Mouse (Mus musculus) intestine, embryonic 16.5 days (tissue): ENCODE data around the gene Pnmt. TPM values are rescaled to one million over a fixed set of nuclear protein-coding genes. Genes with fewer than 3 reads are reported as not detected.
A peak's percentile ranks its signal among the peaks of the same experiment; 100 is the strongest.

Source experiments
- ATAC-seq: fragments of 200-750 bp; cut with Nextera tagmentation; 2 replicates; pipeline ENCODE4 v1.8.0; 2017; ENCODE audit warnings: moderate TSS enrichment, moderate library complexity
- H3K27ac ChIP-seq: fragments of 300-500 bp; sonication (generic); 2 replicates; pipeline ENCODE4 v1.5.1; 2014; ENCODE audit warnings: mild to moderate bottlenecking, low read length
- H3K27me3 ChIP-seq: fragments of 300-500 bp; sonication (generic); replicated peaks from 2 replicates; pipeline ENCODE4 v1.6.1; 2014; ENCODE audit warnings: low read length, control low read depth, mixed read lengths; ENCODE audit not compliant: control insufficient read depth, insufficient read depth
- H3K36me3 ChIP-seq: fragments of 300-500 bp; sonication (generic); 2 replicates; pipeline ENCODE4 v1.6.1; 2014; ENCODE audit warnings: low read length, control low read depth; ENCODE audit not compliant: control insufficient read depth, insufficient read depth
- H3K4me1 ChIP-seq: fragments of 300-500 bp; sonication (generic); 2 replicates; pipeline ENCODE4 v1.6.1; 2014; ENCODE audit warnings: low read length, control low read depth, mixed read lengths; ENCODE audit not compliant: control insufficient read depth, insufficient read depth
- H3K4me2 ChIP-seq: fragments of 300-500 bp; sonication (generic); 2 replicates; pipeline ENCODE4 v1.6.1; 2014; ENCODE audit warnings: low read depth, low read length, control low read depth
- H3K4me3 ChIP-seq: fragments of 300-500 bp; sonication (generic); 2 replicates; pipeline ENCODE4 v1.5.1; 2014; ENCODE audit warnings: mild to moderate bottlenecking, low read length
- H3K9ac ChIP-seq: fragments of 300-500 bp; sonication (generic); 2 replicates; pipeline ENCODE4 v1.6.1; 2014; ENCODE audit warnings: low read depth, low read length
- H3K9me3 ChIP-seq: fragments of 300-500 bp; sonication (generic); 2 replicates; pipeline ENCODE4 v1.6.1; 2016; ENCODE audit warnings: low read length, control low read depth; ENCODE audit not compliant: control insufficient read depth
- WGBS: fragments of 180-500 bp; shearing (Covaris S2); extraction: QIAGEN DNeasy Blood & Tissue Kit; methylation state at CpG from one replicate; pipeline ENCODE4 v1.1.7; 2014; 5-methylcytosine and 5-hydroxymethylcytosine counted together
- polyA plus RNA-seq: library from polyadenylated mRNA; unstranded; fragments of >200 nt; fragmentation: Nextera tagmentation; extraction: Ambion mirVana; gene quantifications from 2 replicates; pipeline ENCODE4 v1.2.1, GENCODE M21; 2015

Gene Pnmt
- polyA plus RNA-seq, 1 experiment from 2014 or later, result 0.16 TPM

DNA sequence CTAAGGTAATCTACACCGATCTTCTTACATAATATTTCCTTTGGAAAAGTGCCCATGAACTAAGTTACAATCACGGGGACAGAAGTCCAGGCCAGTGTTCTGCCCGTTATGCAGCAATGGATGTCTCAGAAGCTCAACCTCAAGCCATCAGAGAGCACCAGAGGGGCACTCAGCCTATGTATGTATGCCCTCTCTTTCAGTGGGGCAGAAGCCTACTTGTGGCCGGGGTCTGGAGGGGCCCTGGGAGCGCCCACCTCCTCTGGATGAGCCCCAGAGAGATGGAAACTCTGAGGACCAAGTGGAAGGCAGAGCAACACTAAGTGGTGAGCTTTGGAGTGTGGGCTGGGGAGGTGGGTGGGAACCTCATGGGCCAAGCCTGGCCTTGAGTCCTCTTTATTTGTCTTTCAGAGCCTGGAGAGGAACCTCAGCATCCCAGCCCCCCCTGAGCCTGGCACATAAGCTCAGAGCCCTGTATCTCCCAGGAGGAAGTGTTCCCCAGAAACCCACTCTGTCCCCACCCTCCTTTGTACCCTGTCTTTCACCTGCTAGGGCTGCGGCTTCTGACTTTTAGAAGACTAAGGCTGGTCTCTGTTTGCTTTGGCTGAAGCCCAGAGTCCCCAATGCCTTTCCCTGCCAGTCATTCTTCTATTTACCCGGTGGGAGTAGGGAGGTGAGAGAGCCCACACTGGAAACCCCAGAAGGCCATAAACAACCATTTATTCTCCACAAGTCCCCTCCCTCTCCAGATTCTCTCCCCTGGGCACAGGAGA, 29.4 kb upstream of the Pnmt start:
- peak overlapping the region; percentile 87; the same call in 1 of the 2 replicates for H3K4me2 ChIP-seq
- no peak for ATAC-seq
- no peaks in the 10 kb centered on the region for H3K9me3 ChIP-seq
- peaks cover 2% of the 10 kb centered on the region; the same call in 1 of the 2 replicates for H3K27me3 ChIP-seq
- peak overlapping the region; percentile 65; the same call in 1 of the 2 replicates for H3K9ac ChIP-seq
- 65% methylated on average over 7 of the region's 7 CpGs for WGBS
- no peak overlapping the region for H3K4me3 ChIP-seq
- no peaks in the 10 kb centered on the region for H3K36me3 ChIP-seq
- H3K27ac ChIP-seq, result peak overlapping the region; percentile 88
- H3K4me1 ChIP-seq, result peaks cover 63% of the 10 kb centered on the region

DNA sequence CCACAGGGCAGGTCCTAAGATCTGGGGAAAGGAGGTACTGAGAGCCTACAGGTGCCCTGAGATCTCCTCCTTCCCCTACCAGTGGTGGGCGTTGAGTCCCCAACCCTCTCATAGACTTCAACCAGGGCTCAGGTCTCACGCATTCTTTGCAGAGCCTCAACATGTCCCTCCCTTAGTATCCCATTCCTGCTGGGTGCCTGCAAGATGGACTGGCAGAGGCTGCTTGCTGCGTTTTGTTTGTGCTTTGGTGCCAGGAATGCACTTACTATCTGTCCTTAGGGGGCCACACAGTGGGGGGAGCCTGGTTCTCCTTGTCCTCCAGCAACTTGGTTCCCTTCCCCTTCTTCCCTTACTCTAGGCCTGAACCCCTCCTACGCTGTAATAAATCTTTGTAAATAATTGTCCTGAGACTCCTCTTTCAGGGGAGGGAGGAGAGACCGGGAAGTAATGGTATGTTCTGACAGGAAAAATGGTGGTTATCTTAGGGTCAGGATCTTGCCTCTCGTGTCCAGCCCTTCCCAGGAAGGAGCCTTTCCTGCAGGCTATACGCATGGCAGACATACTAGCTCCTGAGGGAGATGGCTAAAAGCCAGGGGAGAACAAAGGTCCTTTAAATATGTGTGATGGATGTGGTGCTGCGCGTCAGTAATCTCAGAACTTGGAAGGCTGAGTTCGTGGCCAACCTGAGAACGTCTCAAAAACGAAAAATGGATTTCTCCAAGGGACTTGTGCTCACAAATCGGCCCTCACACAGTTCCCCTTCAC, 28.7 kb upstream of the Pnmt start:
- H3K4me1 ChIP-seq, result peaks cover 57% of the 10 kb centered on the region
- peak; percentile 29 for ATAC-seq
- 8% methylated on average over 13 of the region's 13 CpGs for WGBS

DNA sequence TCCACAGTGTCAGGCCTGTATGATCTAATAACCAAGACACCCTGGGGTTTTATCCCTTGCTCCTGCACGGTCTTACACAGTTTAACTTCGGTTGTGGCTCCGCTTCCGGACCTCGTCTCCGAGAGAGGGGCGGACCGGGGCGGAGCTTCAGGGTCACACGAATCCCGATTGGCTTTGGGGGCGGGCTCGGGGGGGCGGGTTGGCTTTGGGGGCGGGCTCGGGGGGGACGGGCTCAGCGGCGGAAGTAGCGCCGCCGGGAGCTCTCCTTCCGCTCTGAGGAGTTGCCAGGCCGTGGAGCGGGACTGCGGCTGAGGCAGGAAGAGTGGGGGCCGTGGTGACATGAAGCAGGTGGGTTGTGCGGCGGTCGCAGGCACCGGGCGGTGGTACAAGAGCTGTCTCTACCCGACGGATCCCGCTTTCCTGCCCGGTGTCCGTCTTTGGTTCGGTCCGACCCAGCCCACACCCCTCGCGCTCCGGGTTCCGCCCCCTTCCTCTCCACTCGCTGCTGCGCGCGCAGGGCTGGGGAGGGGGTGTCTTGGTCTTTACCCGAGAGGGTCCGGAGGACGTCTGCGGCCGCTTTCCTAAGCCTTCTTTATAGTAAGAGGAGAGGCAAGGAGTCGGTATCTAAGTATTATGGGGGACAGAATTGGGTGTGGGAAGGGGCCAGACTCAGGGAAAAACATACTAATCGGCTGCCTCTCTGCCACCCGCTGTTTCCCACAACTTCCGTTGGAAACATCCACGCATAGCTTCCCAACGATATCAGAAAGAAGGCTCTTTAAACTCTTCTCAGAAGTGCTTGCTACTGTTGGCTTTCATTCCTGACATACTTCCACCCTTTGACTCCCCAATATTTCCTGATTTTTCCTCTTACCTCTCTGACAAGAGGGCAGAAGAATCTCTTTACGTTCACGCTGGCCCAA, 27.8 kb upstream of the Pnmt start, which contains the start of gene Stard3:
TSS of gene Stard3 (plus strand) at position 208 of the 923 bp plus-strand sequence.
- H3K36me3 ChIP-seq, result no peaks in the 10 kb centered on the region
- H3K9ac ChIP-seq, result peak within 1 kb of the TSS; percentile 88
- H3K9me3 ChIP-seq, result no peaks in the 10 kb centered on the region
- H3K27ac ChIP-seq, result peak within 1 kb of the TSS; percentile 88
- H3K4me1 ChIP-seq, result peaks cover 57% of the 10 kb centered on the region
- peak; percentile 85 for ATAC-seq
- H3K4me2 ChIP-seq, result peak within 1 kb of the TSS; percentile 87
- WGBS, result under 1% methylated on average over 60 of the region's 60 CpGs
- H3K4me3 ChIP-seq, result peak within 1 kb of the TSS; percentile 75
- H3K27me3 ChIP-seq, result no peaks in the 10 kb centered on the region; the same call in 1 of the 2 replicates

More for the DNA sequence above, 28.7 kb upstream of the Pnmt start:
- peak overlapping the region; percentile 65 for H3K9ac ChIP-seq
- H3K4me3 ChIP-seq, result peak overlapping the region; percentile 75
- H3K27me3 ChIP-seq, result no peaks in the 10 kb centered on the region; the same call in 1 of the 2 replicates
- H3K9me3 ChIP-seq, result no peaks in the 10 kb centered on the region
- no peaks in the 10 kb centered on the region for H3K36me3 ChIP-seq
- peak overlapping the region; percentile 87 for H3K4me2 ChIP-seq
- H3K27ac ChIP-seq, result peak overlapping the region; percentile 88

DNA sequence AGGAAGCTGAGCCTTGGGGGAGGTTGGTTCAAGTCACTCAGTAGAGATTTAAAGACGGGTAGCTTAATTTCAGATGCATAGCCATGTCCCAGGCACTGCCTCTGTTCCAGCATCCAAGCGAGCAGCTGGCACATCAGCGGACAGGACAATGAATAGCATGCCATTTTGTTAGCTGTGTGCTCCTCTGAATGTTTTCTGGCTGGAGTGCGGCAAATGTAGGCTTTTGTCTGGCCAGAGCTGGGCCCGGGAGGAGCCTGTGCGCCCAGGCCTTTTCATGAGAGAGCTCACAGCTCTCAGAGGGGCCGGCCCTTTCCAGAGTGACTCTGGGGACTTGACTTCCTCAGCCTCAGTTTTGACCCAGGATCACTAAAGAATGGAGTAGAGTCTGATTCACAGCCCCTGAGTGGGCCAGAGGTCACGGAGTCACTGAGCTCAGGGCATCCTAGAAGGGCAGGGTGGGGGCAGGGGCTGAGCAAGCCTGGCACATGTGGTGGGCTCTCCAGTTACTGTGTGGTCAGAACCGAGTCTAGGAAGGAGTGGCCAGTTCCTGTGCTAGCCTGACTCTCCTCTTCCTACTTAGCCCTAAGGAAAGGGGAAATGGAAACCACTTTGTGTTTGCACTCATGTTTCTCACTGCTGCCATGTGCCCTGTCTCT, 25.3 kb upstream of the Pnmt start:
- Histone ChIP-seq H3K9ac (peak overlapping the region; percentile 15; the same call in 1 of the 2 replicates), H3K4me2 (no peak overlapping the region), H3K27ac (0 out of 2 replicates have a peak overlapping the region, but pooled peaks have one; percentile 31), H3K4me1 (peaks cover 48% of the 10 kb centered on the region), H3K27me3 (no peaks in the 10 kb centered on the region), H3K36me3 (no peaks in the 10 kb centered on the region), H3K4me3 (no peak overlapping the region), H3K9me3 (no peaks in the 10 kb centered on the region)
- ATAC-seq, result no peak
- 58% methylated on average over 9 of the region's 9 CpGs for WGBS

DNA sequence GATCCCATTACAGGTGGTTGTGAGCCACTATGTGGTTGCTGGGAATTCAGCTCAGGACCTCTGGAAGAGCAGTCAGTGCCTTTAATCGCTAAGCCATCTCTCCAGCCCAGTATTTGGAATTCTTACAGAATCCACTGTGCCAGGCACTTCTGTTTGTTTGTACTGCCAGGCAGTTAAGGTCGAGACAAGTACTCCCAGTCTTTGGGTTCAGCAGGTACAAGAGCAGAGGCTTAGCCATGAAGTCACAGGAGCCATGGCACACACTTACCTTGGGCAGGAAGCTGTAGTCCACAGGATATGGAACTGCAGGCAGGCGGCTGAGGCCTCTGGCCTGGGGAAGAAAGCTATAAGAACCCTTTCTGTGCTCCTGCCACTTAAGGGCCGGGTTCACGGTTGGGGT, 22.4 kb upstream of the Pnmt start:
- no peaks in the 10 kb centered on the region for H3K9me3 ChIP-seq
- H3K27me3 ChIP-seq, result no peaks in the 10 kb centered on the region
- 0 out of 2 replicates have a peak overlapping the region, but pooled peaks have one; percentile 15 for H3K27ac ChIP-seq
- H3K9ac ChIP-seq, result no peak overlapping the region
- no peak overlapping the region for H3K4me2 ChIP-seq
- H3K4me1 ChIP-seq, result peaks cover 31% of the 10 kb centered on the region
- WGBS, result 59% methylated on average over 5 of the region's 5 CpGs
- H3K36me3 ChIP-seq, result no peaks in the 10 kb centered on the region
- ATAC-seq, result no peak
- no peak overlapping the region for H3K4me3 ChIP-seq

DNA sequence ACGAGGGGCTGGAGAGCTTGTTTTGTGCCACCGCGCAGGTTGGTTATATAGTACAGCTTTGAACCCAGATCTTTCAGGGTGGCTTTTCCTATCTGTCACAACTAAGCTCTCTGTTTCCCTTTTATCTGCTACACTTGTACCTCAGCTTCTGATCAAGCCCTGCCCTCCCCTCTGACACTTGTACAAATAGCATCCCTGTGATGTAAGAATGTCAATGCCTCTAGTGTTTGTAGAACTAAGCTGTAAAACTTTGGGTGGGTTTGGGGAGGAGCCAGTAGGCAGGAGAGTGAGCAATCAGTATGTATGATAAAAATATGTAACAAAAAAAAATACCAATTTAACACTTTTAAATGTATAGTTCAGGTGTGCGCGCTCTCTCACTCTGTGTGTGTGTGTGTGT, 21.8 kb upstream of the Pnmt start:
- Histone ChIP-seq H3K9ac (no peak overlapping the region), H3K36me3 (no peaks in the 10 kb centered on the region), H3K4me2 (no peak overlapping the region), H3K9me3 (no peaks in the 10 kb centered on the region), H3K27ac (0 out of 2 replicates have a peak overlapping the region, but pooled peaks have one; percentile 15), H3K4me3 (no peak overlapping the region), H3K27me3 (no peaks in the 10 kb centered on the region), H3K4me1 (peaks cover 25% of the 10 kb centered on the region)
- WGBS, result 73% methylated on average over 5 of the region's 5 CpGs
- peak; percentile 38; the same call in 1 of the 2 replicates for ATAC-seq

DNA sequence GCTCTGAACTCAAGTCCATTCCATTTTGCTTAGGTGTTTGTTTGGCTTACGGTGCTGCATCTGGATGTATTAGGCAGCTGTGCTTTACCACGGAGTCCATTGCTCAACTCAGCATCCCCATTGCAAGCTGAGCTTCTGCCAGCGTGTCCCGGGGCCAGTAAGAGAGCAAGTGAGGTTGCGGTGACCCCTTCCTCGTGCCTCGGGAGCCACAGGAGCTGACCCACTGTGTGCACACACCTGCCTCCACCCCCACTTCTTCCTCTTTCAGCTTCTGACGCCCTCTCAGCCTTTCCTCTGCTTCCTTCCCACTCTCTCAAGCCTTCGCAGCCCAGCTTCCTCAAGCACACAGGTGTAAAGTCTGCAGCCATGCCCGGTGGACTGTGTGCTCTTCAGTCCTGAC, 20.0 kb upstream of the Pnmt start:
- H3K4me1 ChIP-seq, result peaks cover 12% of the 10 kb centered on the region
- ATAC-seq, result no peak
- no peak overlapping the region for H3K27ac ChIP-seq
- no peaks in the 10 kb centered on the region for H3K36me3 ChIP-seq
- H3K4me3 ChIP-seq, result no peak overlapping the region
- no peak overlapping the region for H3K9ac ChIP-seq
- 73% methylated on average over 10 of the region's 10 CpGs for whole genome bisulfite sequencing
- no peak overlapping the region for H3K4me2 ChIP-seq
- H3K27me3 ChIP-seq, result no peaks in the 10 kb centered on the region
- no peaks in the 10 kb centered on the region for H3K9me3 ChIP-seq

DNA sequence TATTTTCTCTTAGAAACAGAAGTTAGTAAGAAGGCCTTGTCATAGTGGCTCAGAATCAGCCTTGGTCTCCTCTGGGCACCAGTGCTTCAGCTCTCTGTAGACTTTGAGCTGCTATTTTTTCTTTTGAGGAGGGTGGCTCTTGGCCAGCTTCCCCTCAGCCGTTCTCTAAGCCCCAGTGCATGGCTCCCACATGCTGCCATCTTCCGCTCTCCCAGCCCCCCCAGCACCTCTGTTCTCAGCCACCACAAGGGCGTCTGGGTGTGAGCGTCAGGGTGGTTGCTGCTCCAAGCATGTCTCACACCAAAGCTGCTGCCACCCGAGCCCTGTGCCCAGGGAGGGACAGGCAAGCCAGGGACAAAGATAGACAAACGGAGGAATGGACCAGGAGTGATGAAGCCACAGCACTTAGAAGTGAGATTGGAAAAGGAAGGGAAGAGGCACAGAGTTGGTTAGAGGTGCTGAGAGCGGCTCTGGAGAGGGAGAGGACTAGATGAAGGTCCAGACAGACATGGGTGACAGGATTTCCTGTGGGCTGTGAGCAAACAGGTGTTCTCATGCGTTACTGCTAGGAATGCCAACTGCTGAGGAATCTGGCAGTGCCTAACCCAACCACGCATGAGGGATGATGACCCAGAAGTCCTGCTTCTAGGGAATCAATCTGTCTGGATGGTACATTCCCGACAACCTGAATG, 18.9 kb upstream of the Pnmt start:
- Histone ChIP-seq H3K27ac (no peak overlapping the region), H3K36me3 (no peaks in the 10 kb centered on the region), H3K4me1 (peaks cover 4% of the 10 kb centered on the region), H3K27me3 (no peaks in the 10 kb centered on the region), H3K9ac (no peak overlapping the region), H3K4me3 (no peak overlapping the region), H3K4me2 (no peak overlapping the region), H3K9me3 (no peaks in the 10 kb centered on the region)
- 80% methylated on average over 10 of the region's 10 CpGs for WGBS
- ATAC-seq, result no peak
